Mouse (Mus musculus) CD4-positive, CD25-positive, alpha-beta regulatory T cell, adult 4 months (primary cell): ENCODE measurements around the gene Ap4b1. TPM values are rescaled to one million over a fixed set of nuclear protein-coding genes. Genes with fewer than 3 reads are reported as not detected.

Source experiments
- ATAC-seq: one replicate; pipeline ENCODE4 v1.8.0; 2017
- polyA plus RNA-seq, 2 experiments: library from polyadenylated mRNA; unstranded; fragments of 100-300 nt; shearing (Covaris generic); gene quantifications; one replicate each; pipeline ENCODE4 v1.2.1; 2017

Ap4b1 gene
- polyA plus RNA-seq, 2 experiments from 2014 or later, result 20.6 to 31.7 TPM

DNA sequence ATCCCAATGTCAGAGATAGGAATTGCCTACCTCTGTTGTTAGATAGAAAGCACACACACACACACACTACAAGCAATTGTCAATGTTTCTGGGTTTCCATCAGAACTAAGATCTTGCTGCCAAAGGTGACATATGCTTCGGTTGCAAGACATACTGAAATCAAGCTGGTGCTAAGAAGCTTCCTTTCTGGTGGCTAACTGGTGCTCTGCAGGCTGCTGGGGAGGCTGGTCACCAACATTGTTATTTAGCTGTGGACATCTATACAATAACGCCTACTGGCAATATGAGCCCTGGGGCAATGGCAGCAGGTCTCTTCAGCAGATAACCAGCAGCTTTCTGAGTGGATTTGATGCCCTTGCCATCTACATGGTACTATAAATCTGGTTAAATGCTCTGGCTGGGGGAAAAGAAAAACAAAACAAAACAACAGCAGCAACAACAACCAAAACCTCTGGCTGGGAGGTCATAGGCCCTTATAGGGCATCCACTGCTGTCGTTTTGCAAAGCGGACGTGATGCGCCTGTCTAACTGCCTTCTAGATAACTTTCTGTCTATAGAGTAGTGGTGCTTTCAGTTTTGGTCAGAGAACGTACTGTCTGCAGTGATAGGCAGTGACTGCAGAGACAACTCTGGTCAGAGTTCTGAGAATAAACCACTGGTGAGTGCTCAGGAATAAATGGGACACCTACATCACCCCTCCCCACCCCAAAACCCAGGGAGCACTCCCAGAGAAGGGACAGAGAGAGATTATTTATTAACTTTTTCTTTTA, 47.9 kb downstream of the Ap4b1 start:
- peak; percentile 67 for ATAC-seq

DNA sequence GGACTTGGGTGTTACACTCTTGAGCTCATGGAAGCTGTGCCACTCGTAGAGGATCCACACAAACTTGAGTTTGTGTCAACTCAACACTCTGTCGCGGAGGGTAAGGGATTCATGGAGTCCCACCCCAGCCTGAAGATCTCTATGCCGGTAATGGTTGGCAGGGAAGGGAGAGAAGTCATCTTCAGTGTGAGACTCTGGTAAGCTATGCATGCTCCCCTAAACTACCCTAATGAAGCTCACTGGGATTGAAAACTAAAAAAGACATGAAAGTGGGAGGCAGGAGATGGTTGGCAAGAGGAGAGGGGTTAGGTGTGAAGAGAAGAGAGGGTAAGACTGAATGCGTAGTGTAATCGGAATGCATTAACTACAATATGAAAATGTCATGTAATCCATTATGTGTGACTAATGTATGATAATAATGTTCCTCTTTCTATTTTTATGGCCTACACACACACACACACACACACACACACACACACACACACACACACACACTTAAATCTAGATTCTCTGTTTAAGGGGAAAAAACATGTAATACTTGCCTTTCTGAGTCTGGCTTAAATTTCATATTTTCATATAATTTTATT, 48.8 kb downstream of the Ap4b1 start:
- no peak for ATAC-seq

DNA sequence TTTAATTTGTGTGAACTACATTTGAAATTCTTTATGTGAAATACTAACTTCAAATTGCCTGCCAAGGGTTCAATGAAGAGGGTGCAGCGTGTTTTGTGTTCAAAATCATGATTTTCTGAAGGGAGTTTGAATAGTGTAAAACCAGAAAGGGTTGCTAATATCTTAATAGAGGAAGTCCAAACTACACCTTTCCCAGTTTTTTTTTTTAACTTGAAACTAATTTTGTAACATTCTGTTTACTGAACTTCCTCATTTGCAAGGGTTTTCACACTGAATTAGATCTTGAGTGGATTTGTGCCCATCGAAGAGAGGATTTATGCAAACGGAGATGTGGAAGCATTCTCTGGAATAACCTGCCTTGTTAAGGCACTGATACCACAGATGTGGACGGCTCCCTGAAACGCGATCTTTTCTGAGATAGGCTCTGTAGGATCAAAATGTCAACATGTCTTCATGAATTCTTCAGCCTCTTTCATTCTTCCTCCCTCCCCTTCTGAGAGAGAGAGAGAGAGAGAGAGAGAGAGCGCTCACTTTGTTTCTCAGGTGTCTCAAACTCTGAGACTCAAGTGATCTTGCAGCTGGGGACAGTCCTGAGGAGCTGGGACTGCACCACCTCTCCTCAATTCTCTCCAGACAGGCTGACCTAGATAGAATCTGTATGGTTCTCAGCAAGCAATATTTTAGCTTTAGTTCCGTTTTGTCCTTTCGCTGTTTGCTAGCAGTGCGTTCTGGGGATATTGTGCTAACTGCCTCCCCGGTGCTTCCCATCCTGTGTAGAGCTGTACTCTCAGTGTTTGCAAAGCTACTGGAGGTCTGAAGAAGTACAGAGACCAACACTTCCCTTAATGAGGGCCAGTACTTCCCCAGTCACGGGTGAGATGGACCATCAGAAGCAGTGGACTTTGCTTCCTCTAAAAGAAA, 49.8 kb downstream of the Ap4b1 start, which contains the start of gene Ptpn22:
Ptpn22 (plus strand) TSS at position 915 of the 921 bp plus-strand sequence.
- peak; percentile 16 for ATAC-seq

DNA sequence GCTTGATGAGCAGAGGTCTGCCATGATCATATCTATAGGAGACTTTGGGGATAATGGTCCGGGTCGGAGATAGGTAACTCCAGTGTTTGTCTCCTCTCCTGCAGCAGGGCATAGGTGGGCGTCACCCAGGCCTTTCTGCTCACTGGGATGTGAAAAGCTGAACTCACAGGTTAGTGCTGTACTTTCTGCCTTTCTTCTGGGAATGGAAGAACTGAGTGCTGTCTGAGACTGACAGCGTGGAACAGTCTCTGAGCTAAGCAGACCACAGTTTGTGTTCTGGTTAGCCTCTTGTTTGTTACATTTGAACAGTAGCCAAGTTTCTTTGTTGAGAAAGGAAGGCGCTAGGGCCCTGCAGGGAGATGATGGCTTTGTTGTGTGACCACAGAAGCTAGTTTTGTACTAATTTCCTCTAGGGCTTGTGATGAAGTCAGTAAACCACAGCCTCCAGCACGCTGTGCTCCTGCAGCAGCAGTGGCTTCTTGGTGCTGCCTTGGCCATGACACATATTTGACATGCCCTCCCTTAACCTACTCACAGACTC, 50.6 kb downstream of the Ap4b1 start:
- ATAC-seq, result peak; percentile 75

DNA sequence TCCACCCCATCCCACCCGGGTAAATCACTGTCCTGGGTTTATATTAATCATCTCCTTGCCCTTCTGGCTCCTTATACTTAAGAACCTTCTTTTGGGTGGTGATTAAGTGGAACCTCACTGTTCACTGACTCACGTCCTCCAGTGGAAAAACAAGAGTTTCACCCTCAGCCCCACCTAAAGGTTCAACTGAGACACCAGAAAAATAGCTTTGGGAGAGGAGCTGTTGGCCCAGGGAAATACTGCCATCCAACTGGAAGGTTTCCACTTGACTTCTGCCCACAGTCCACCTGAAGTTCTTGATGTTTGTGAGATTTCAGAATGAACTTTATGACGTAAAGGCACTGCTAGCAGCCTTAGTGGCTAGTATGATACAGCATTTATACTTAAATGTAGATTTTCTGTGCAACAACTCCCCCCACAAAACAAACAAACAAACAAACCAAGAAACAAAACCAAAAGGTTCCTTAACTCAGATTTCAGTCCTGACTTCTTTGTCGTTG, 53.5 kb downstream of the Ap4b1 start:
- no peak for ATAC-seq

DNA sequence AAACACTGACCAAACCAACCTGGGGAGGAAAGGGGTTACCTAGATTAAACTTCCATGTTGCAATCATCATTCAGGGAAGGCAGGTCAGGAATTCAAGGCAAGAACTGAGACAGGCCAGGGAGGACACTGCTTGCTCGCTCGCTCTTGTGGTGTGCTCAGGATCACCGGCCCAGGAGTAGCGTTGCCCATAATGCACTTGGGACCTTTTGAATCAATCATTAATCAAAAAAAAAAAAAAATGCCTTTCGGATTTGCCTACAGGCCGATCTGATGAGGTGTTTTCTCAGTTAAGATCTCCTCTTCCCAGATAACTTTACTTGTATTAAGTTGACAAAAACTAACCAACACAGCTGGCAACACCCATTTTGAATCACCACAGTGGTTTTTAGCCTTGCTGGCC, 54.9 kb downstream of the Ap4b1 start:
- no peak for ATAC-seq

DNA sequence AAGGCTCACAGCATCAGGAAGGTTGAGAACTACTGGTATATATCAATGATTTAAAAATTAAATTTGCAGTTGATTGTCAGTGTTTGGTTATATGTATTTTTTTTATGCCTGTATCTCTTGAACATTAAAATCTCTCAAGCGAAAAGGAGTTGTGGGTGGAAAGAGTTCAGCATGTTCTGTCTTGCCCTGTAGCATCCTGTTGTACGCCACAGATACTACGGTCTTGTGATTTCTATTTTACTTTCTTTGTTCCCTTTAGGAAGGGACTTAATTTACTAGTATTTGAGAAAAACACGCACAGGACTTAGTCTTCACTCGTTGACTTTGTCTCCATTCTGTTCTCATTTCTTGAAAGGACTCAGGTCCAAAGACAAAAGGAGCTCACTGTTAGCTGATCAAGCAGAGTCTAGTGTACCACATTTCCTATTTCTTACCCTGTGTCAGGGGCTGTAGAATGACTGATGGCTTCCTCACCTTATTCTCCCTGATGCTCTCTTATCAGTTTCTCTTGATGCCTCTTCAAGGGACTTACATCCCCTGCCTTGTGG, 58.2 kb downstream of the Ap4b1 start:
- ATAC-seq, result peak; percentile 47

DNA sequence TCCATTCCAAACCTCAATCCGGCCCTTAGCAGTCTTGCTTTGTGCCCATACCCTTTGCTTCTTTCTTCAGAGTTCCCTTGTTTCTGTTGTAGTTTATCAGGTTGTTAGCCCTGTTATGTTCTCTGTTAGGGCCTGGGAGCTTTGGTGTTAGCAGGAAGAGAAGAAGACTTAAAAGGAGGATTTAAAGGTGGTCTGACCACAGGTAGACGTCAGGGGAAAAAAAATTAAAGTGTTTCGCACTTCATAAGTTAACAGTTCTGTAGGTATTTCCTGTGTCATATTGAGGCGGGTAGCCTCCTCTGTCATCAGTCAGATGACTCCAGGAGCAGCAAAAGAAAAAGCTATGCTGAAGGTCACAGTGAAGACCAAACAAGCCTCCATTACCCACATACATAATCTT, 58.7 kb downstream of the Ap4b1 start:
- ATAC-seq, result peak; percentile 79

Other genes starting within 250 kb of the Ap4b1 start
- gene Syt6, start 234.3 kb upstream of the Ap4b1 start, polyA plus RNA-seq, result not detected
- 1 to 10 TPM; 1.2 to 2.4 TPM for gene Atg4a-ps, start 163.5 kb upstream of the Ap4b1 start, polyA plus RNA-seq
- gene Olfml3, start 71.5 kb upstream of the Ap4b1 start, polyA plus RNA-seq, result under 1 TPM; 0.34 to 0.78 TPM
- gene Gm10964, start 70.2 kb upstream of the Ap4b1 start, polyA plus RNA-seq, result not detected
- gene Hipk1, start 18.0 kb upstream of the Ap4b1 start, polyA plus RNA-seq, result 10 to 100 TPM; 25.6 to 29.8 TPM
- 10 to 100 TPM; 17.5 to 19.5 TPM for gene Dclre1b, start 76 bp upstream of the Ap4b1 start, polyA plus RNA-seq
- under 1 TPM in 1 of 2 experiments, not detected in 1; 0.52 TPM for gene Gm43064, start 53 bp downstream of the Ap4b1 start, polyA plus RNA-seq
- 1 to 10 TPM; 6.2 to 8.6 TPM for gene Bcl2l15, start 23.1 kb downstream of the Ap4b1 start, polyA plus RNA-seq
- 100 to 1,000 TPM; 350 to 445 TPM for gene Ptpn22, start 50.3 kb downstream of the Ap4b1 start, polyA plus RNA-seq
- 10 to 100 TPM; 10.5 to 11.2 TPM for gene Rsbn1, start 104.6 kb downstream of the Ap4b1 start, polyA plus RNA-seq
- gene Phtf1, start 158.6 kb downstream of the Ap4b1 start, polyA plus RNA-seq, result 10 to 100 TPM in 1 of 2 experiments, 1 to 10 TPM in 1; 7.9 to 10.2 TPM